Mouse (Mus musculus): Measurements from ENCODE around the gene Atxn10. TPM values are rescaled to one million over a fixed set of nuclear protein-coding genes. Genes with fewer than 3 reads are reported as not detected.
"Not testable (repeated sequence)": the region's sequence is repeated elsewhere in the genome, so short reads cannot be mapped to it uniquely, and the experiment has no call there.

Gene Atxn10
- polyA plus RNA-seq, 1 experiment from 2014 or later: 190 TPM

GRCm38 (mm10) chr15:85316342-85317140, 19.5 kb upstream of the Atxn10 start:
- Histone ChIP-seq H3K9ac (replicated peaks; ENCODE audit: low read depth) (no peak overlapping the region), H3K4me3 (ENCODE audit: low read depth, low read length) (no peak overlapping the region), H3K4me2 (replicated peaks; ENCODE audit: low read depth, low read length) (no peak overlapping the region), H3K4me1 (ENCODE audit: insufficient read depth, low read depth, low read length) (no peaks in the 10 kb centered on the region), H3K9me3 (ENCODE audit: low read length) (no peaks in the 10 kb centered on the region), H3K36me3 (ENCODE audit: insufficient read depth, low read length) (no peaks in the 10 kb centered on the region), H3K27ac (ENCODE audit: low read length) (no peak overlapping the region), H3K27me3 (replicated peaks; ENCODE audit: insufficient read depth, low read length) (no peaks in the 10 kb centered on the region)
- DNase-seq (ENCODE audit: low spot score) (peak; percentile 36), ATAC-seq (peak; percentile 58)
- WGBS: 22% methylated on average over 14 of the region's 14 CpGs
- TF ChIP-seq CTCF (IDR thresholded peaks at IDR 0.05) (peak; percentile 53), EP300 (IDR thresholded peaks at IDR 0.05) (no peak)

DNA sequence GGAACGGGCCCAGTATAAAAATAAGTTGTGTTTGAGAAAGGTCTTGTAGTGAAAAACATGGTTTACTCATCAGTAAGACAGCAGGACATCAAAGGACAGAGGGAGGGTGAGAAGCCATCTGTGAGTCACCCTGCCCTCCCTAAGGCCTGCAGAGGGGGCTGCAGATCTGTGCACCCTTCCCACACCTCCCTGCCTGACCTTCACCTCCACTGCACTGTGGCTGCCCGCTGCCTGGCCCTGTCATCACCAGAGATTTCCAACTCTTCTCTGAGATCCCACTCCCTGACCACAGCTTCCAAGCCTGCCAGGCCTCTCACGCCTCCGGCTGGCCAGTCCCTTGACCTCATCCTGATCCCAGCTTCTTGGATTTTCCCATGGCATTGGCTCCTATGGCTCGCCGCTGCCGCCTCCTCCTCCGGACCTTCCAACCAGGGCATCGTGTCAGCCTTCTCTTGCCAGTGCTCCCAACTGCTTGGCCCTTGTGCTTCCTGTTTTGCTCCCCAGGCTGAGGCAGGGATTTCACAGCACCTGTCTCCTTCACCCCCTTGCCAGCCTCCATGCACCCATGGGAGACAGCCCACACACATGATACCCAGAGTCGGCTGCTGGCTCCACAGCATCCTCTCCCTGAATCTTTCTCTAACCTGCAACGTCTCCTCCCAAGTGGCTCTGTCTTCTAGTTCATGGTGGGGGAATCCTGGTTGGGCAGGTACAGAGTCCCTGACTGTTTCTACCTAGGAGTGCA, 15.9 kb upstream of the Atxn10 start:
- H3K27ac ChIP-seq (ENCODE audit: low read length): no peak overlapping the region
- no peak overlapping the region for H3K4me2 ChIP-seq (replicated peaks; ENCODE audit: low read depth, low read length)
- no peak overlapping the region for H3K9ac ChIP-seq (replicated peaks; ENCODE audit: low read depth)
- no peaks in the 10 kb centered on the region for H3K36me3 ChIP-seq (ENCODE audit: insufficient read depth, low read length)
- no peaks in the 10 kb centered on the region for H3K4me1 ChIP-seq (ENCODE audit: insufficient read depth, low read depth, low read length)
- WGBS: 76% methylated on average over 11 of the region's 11 CpGs
- ATAC-seq (no peak), DNase-seq (ENCODE audit: low spot score) (no peak)
- H3K9me3 ChIP-seq (ENCODE audit: low read length): no peaks in the 10 kb centered on the region
- H3K4me3 ChIP-seq (ENCODE audit: low read depth, low read length): no peak overlapping the region
- no peaks in the 10 kb centered on the region for H3K27me3 ChIP-seq (replicated peaks; ENCODE audit: insufficient read depth, low read length)
- TF ChIP-seq EP300 (IDR thresholded peaks at IDR 0.05) (no peak), CTCF (IDR thresholded peaks at IDR 0.05) (peak; percentile 18; the same call in 1 of the 2 replicates)

- Histone ChIP-seq H3K27ac (ENCODE audit: low read length) (no peak overlapping the region), H3K27me3 (replicated peaks; ENCODE audit: insufficient read depth, low read length) (no peaks in the 10 kb centered on the region), H3K4me2 (replicated peaks; ENCODE audit: low read depth, low read length) (no peak overlapping the region), H3K36me3 (ENCODE audit: insufficient read depth, low read length) (no peaks in the 10 kb centered on the region), H3K9ac (replicated peaks; ENCODE audit: low read depth) (no peak overlapping the region), H3K4me1 (ENCODE audit: insufficient read depth, low read depth, low read length) (no peaks in the 10 kb centered on the region), H3K4me3 (ENCODE audit: low read depth, low read length) (no peak overlapping the region), H3K9me3 (ENCODE audit: low read length) (no peaks in the 10 kb centered on the region)
- ATAC-seq (no peak), DNase-seq (ENCODE audit: low spot score) (no peak)
- TF ChIP-seq EP300 (IDR thresholded peaks at IDR 0.05): no peak
- no peak for TF ChIP-seq CTCF (IDR thresholded peaks at IDR 0.05)
- WGBS: 88% methylated on average over 4 of the region's 4 CpGs
These were observed 12.8 kb upstream of the Atxn10 start for GRCm38 (mm10) chr15:85323214-85323613.

- no peak overlapping the region for H3K4me3 ChIP-seq (ENCODE audit: low read depth, low read length)
- no peaks in the 10 kb centered on the region for H3K36me3 ChIP-seq (ENCODE audit: insufficient read depth, low read length)
- H3K9me3 ChIP-seq (ENCODE audit: low read length): no peaks in the 10 kb centered on the region
- H3K4me1 ChIP-seq (ENCODE audit: insufficient read depth, low read depth, low read length): no peaks in the 10 kb centered on the region
- H3K27ac ChIP-seq (ENCODE audit: low read length): no peak overlapping the region
- no peak overlapping the region for H3K9ac ChIP-seq (replicated peaks; ENCODE audit: low read depth)
- H3K4me2 ChIP-seq (replicated peaks; ENCODE audit: low read depth, low read length): no peak overlapping the region
- no peak for ATAC-seq
- TF ChIP-seq CTCF (IDR thresholded peaks at IDR 0.05) (no peak), EP300 (IDR thresholded peaks at IDR 0.05) (no peak)
- 94% methylated on average over 1 of the region's 1 CpGs for WGBS
- no peak for DNase-seq (ENCODE audit: low spot score)
- H3K27me3 ChIP-seq (replicated peaks; ENCODE audit: insufficient read depth, low read length): no peaks in the 10 kb centered on the region
These were observed 11.6 kb upstream of the Atxn10 start for GRCm38 (mm10) chr15:85324426-85324825.

DNA sequence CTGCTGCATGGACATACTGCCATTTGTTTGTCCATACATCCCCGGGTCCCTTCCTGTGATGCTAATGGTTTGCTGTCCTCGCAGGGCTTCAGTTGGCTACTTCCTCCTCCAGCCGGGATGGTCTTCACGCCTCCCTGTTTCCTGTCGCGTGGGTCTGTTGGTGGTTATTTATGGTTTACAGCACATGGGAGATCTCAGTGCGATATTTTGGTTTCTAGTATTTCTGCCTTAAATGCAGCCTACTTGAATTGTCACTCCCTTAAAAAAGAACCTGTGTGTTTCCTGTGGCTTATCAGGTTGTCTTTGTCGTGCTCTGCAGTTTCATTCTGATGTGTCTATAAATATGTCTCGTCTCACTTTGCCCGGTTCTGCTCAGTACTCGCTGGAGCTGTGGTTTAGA, 8.2 kb upstream of the Atxn10 start:
- 29% methylated on average over 11 of the region's 11 CpGs for WGBS
- H3K9ac ChIP-seq (replicated peaks; ENCODE audit: low read depth): no peak overlapping the region
- H3K4me2 ChIP-seq (replicated peaks; ENCODE audit: low read depth, low read length): no peak overlapping the region
- ATAC-seq (no peak), DNase-seq (ENCODE audit: low spot score) (no peak)
- H3K36me3 ChIP-seq (ENCODE audit: insufficient read depth, low read length): no peaks in the 10 kb centered on the region
- no peaks in the 10 kb centered on the region for H3K4me1 ChIP-seq (ENCODE audit: insufficient read depth, low read depth, low read length)
- H3K27ac ChIP-seq (ENCODE audit: low read length): no peak overlapping the region
- TF ChIP-seq EP300 (IDR thresholded peaks at IDR 0.05): no peak
- no peak for TF ChIP-seq CTCF (IDR thresholded peaks at IDR 0.05)
- H3K9me3 ChIP-seq (ENCODE audit: low read length): no peaks in the 10 kb centered on the region
- no peaks in the 10 kb centered on the region for H3K27me3 ChIP-seq (replicated peaks; ENCODE audit: insufficient read depth, low read length)
- no peak overlapping the region for H3K4me3 ChIP-seq (ENCODE audit: low read depth, low read length)

DNA sequence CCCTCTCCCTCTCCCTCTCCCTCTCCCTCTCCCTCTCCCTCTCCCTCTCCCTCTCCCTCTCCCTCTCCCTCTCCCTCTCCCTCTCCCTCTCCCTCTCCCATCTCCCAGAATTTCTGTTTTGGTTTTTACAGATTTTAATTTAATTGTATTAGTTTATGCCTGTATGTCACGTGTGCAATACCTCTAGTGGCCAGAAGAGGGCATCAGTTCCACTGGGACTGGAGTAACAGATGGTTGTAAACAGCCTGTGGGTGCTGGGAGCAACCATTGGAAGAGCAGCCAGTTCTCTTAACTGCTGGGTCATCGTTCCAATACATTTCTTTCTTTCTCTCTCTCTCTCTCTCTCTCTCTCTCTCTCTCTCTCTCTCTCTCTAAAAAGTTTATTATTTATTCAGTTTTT, 7.6 kb upstream of the Atxn10 start:
- not testable (repeated sequence) for DNase-seq (ENCODE audit: low spot score); H3K36me3 ChIP-seq (ENCODE audit: insufficient read depth, low read length); ATAC-seq; H3K4me1 ChIP-seq (ENCODE audit: insufficient read depth, low read depth, low read length); H3K9ac ChIP-seq (replicated peaks; ENCODE audit: low read depth); H3K4me2 ChIP-seq (replicated peaks; ENCODE audit: low read depth, low read length); H3K4me3 ChIP-seq (ENCODE audit: low read depth, low read length); H3K27ac ChIP-seq (ENCODE audit: low read length); H3K27me3 ChIP-seq (replicated peaks; ENCODE audit: insufficient read depth, low read length); H3K9me3 ChIP-seq (ENCODE audit: low read length)
- peak; percentile 63 for TF ChIP-seq CTCF (IDR thresholded peaks at IDR 0.05)
- WGBS: 83% methylated on average over 2 of the region's 2 CpGs
